Mouse (Mus musculus): ENCODE measurements around the gene Slx. TPM values are rescaled to one million over a fixed set of nuclear protein-coding genes. Genes with fewer than 3 reads are reported as not detected.
"Not testable (repeated sequence)": the region's sequence is repeated elsewhere in the genome, so short reads cannot be mapped to it uniquely, and the experiment has no call there.

The Slx gene
- not detected in 2 replicates for total RNA-seq (2017)

DNA sequence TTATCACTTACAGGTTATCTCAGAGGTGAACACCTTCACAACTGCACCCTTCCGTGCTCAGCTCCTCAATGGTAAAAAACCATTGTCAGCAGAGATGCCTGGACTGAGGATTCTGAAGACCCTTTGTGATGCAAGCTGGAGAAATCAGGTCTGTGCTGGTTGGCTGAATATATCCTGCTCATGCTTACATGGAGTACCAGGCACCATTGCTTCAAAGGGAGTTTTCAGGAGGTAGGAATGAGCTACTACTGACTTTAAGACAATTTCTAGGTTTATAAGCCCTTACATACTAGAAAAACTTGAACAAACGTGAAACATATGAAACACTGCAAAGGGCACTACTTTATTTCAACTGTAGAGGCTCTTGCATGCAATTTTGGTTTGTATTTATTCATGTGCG is at the start of gene Slx:
Gene Slx, minus strand, starts transcription at position 101 of the 400 bp plus-strand sequence.
- not testable (repeated sequence) for ATAC-seq (ENCODE audit: extremely low read depth, insufficient number of reproducible peaks, low FRiP score, poor library complexity, severe bottlenecking)

Other genes with a start within 250 kb of the Slx start
- gene Gm2030, start 235.5 kb downstream of the Slx start, total RNA-seq (2017) = not detected in 2 replicates
- gene Gm14525, start 157.1 kb upstream of the Slx start, total RNA-seq (2017) = not detected in 2 replicates